Mouse (Mus musculus) bone marrow, adult 2 months (tissue): ENCODE measurements at regions not wholly inside any gene's neighbourhood (a gene's known extent, or its start where the extent isn't known, plus 50 kb on each side); places are given as distances from the start of the nearest gene placed in this dataset.

Experiments used
- CTCF ChIP-seq: fragments of 200-500 bp; IDR thresholded peaks from 2 replicates; pipeline ENCODE4 v1.5.1; 2011; ENCODE audit warnings: low read length, control low read depth; ENCODE audit not compliant: control insufficient read depth, insufficient read depth
- POLR2A ChIP-seq: fragments of 200-500 bp; IDR thresholded peaks from 2 replicates; pipeline ENCODE4 v1.6.1; 2011; ENCODE audit warnings: low read depth, mild to moderate bottlenecking, control low read depth, low read length, borderline replicate concordance; ENCODE audit not compliant: control insufficient read depth

GRCm38 (mm10) chr14:52580319-52580718 lies 84.8 kb upstream of the Olfr1507 start:
- TF ChIP-seq CTCF (peak; percentile 19; the same call in 1 of the 2 replicates), POLR2A (no peak)
